Mouse (Mus musculus) neural tube, embryonic 12.5 days (tissue): ENCODE measurements around the gene Vhl. TPM values are rescaled to one million over a fixed set of nuclear protein-coding genes. Genes with fewer than 3 reads are reported as not detected.
A peak's percentile ranks its signal among the peaks of the same experiment; 100 is the strongest.

Experiments used
- ATAC-seq: fragments of 200-750 bp; cut with Nextera tagmentation; 2 replicates; pipeline ENCODE4 v1.8.0; 2017; ENCODE audit warnings: low read depth, mild to moderate bottlenecking, moderate TSS enrichment, moderate library complexity; ENCODE audit not compliant: low FRiP score
- H3K27ac ChIP-seq: fragments of 300-500 bp; sonication (generic); 2 replicates; pipeline ENCODE4 v1.5.1; 2016
- H3K27me3 ChIP-seq: fragments of 300-500 bp; sonication (generic); replicated peaks from 2 replicates; pipeline ENCODE4 v1.6.1; 2016; ENCODE audit warnings: mild to moderate bottlenecking
- H3K36me3 ChIP-seq: fragments of 300-500 bp; sonication (generic); 2 replicates; pipeline ENCODE4 v1.6.1; 2016; ENCODE audit warnings: mild to moderate bottlenecking
- H3K4me1 ChIP-seq: fragments of 300-500 bp; sonication (generic); 2 replicates; pipeline ENCODE4 v1.6.1; 2016
- H3K4me2 ChIP-seq: fragments of 300-500 bp; sonication (generic); replicated peaks from 2 replicates; pipeline ENCODE4 v1.6.1; 2016; ENCODE audit warnings: mild to moderate bottlenecking
- H3K4me3 ChIP-seq: fragments of 300-500 bp; sonication (generic); 2 replicates; pipeline ENCODE4 v1.5.1; 2016
- H3K9ac ChIP-seq: fragments of 300-500 bp; sonication (generic); 2 replicates; pipeline ENCODE4 v1.6.1; 2016; ENCODE audit warnings: mild to moderate bottlenecking
- H3K9me3 ChIP-seq: fragments of 300-500 bp; sonication (generic); 2 replicates; pipeline ENCODE4 v1.6.1; 2016; ENCODE audit warnings: mild to moderate bottlenecking
- whole genome bisulfite sequencing: fragments of 180-500 bp; shearing (Covaris S2); methylation state at CpG from one replicate; pipeline ENCODE4 v1.1.7; 2016; 5-methylcytosine and 5-hydroxymethylcytosine counted together
- polyA plus RNA-seq: library from polyadenylated mRNA; unstranded; fragments of >200 nt; fragmentation: Nextera tagmentation; extraction: Ambion mirVana; gene quantifications from 2 replicates; pipeline ENCODE4 v1.2.1, GENCODE M21; 2016

The Vhl gene
- polyA plus RNA-seq, 1 experiment from 2014 or later, result 64.8 TPM

GRCm38 (mm10) chr6:113638302-113639040 is 14.7 kb downstream of the Vhl start, which contains the start of gene Irak2:
TSS of gene Irak2 (plus strand) at chr6:113638467.
- Histone ChIP-seq H3K27me3 (no peaks in the 10 kb centered on the region), H3K9ac (peak within 1 kb of the TSS; percentile 48; the same call in 1 of the 2 replicates), H3K9me3 (no peaks in the 10 kb centered on the region), H3K4me2 (peak within 1 kb of the TSS; percentile 77), H3K36me3 (peaks cover 3% of the 10 kb centered on the region; the same call in 1 of the 2 replicates), H3K4me3 (peak within 1 kb of the TSS; percentile 40), H3K27ac (no peak within 1 kb of the TSS), H3K4me1 (no peaks in the 10 kb centered on the region; the same call in 1 of the 2 replicates)
- ATAC-seq, result peak; percentile 94
- WGBS, result 10% methylated on average over 37 of the region's 37 CpGs

DNA sequence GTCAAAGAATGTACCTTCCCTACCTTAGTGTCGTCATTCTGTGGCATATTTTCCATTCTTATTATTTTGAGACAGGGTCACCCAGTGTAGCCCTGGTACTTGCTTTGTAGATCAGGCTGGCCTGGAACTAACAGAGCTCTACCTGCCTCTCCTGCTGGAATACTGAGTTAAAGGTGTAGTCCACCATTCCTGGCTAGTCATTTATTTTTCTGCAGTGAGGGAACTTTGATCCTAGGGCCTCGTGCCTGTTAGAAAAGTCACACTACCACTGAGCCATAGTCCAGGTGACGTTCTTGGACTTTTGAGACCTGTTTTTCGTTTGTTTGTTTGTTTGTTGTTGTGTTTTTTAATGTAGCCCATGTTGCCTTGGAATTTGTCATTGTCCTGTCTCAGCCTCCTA is 15.4 kb downstream of the Vhl start:
- Histone ChIP-seq H3K27me3 (no peaks in the 10 kb centered on the region), H3K27ac (no peak overlapping the region), H3K9ac (no peak overlapping the region), H3K4me3 (no peak overlapping the region), H3K36me3 (no peaks in the 10 kb centered on the region), H3K4me1 (no peaks in the 10 kb centered on the region; the same call in 1 of the 2 replicates), H3K9me3 (no peaks in the 10 kb centered on the region), H3K4me2 (no peak overlapping the region)
- WGBS, result 84% methylated on average over 4 of the region's 4 CpGs
- no peak for ATAC-seq

DNA sequence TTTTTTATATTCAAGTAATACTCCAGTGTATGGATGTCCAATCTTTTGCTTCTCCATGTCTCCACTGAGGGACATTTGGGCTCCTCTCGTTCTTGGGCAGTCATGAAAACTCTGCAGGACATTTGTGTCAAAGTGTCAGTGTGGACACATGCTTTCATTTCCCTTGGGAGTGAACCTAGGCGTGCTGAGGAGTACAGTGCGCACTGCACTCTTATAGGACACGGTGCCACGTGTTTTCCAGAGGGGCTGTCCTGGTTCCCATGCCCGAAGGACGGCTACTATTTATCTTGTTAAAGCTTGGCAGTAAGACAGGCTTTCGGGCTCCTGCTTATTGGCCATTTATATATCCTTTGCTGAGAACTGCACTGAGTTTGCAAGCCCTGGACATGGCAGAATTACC is 18.8 kb downstream of the Vhl start:
- Histone ChIP-seq H3K4me2 (no peak overlapping the region), H3K9me3 (no peaks in the 10 kb centered on the region), H3K36me3 (no peaks in the 10 kb centered on the region), H3K9ac (no peak overlapping the region), H3K4me3 (no peak overlapping the region), H3K27ac (no peak overlapping the region), H3K27me3 (no peaks in the 10 kb centered on the region), H3K4me1 (no peaks in the 10 kb centered on the region; the same call in 1 of the 2 replicates)
- no peak for ATAC-seq
- WGBS, result 83% methylated on average over 8 of the region's 8 CpGs

GRCm38 (mm10) chr6:113643021-113643420 is 19.3 kb downstream of the Vhl start:
- H3K4me2 ChIP-seq, result no peak overlapping the region
- no peaks in the 10 kb centered on the region for H3K36me3 ChIP-seq
- H3K27ac ChIP-seq, result no peak overlapping the region
- H3K27me3 ChIP-seq, result no peaks in the 10 kb centered on the region
- WGBS, result 89% methylated on average over 4 of the region's 4 CpGs
- no peak for ATAC-seq
- H3K4me3 ChIP-seq, result no peak overlapping the region
- no peaks in the 10 kb centered on the region for H3K9me3 ChIP-seq
- no peaks in the 10 kb centered on the region; the same call in 1 of the 2 replicates for H3K4me1 ChIP-seq
- H3K9ac ChIP-seq, result no peak overlapping the region

DNA sequence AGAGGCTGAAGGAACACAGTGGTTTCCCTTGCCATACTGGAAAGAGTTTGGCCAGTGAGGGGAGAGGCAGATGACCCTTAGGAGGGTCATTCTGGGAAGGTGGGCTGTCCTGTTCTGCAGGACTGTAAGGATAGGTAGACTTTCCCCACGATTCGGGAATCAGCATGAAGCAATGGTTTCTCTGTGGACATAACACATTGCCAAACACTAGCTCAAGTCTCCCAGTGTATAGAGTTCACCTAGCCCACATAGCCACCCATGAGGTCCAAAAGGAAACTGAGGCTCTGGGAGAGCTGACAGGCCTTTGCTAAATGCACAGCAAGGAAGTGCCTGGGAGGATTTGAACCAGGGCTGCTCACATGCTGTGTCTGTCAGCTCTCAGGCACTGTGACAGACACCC is 20.2 kb downstream of the Vhl start:
- WGBS, result 91% methylated on average over 2 of the region's 2 CpGs
- no peaks in the 10 kb centered on the region for H3K36me3 ChIP-seq
- no peaks in the 10 kb centered on the region for H3K4me1 ChIP-seq
- ATAC-seq, result no peak
- no peak overlapping the region for H3K9ac ChIP-seq
- H3K4me2 ChIP-seq, result no peak overlapping the region
- H3K27me3 ChIP-seq, result no peaks in the 10 kb centered on the region
- H3K27ac ChIP-seq, result no peak overlapping the region
- H3K4me3 ChIP-seq, result no peak overlapping the region
- H3K9me3 ChIP-seq, result no peaks in the 10 kb centered on the region

DNA sequence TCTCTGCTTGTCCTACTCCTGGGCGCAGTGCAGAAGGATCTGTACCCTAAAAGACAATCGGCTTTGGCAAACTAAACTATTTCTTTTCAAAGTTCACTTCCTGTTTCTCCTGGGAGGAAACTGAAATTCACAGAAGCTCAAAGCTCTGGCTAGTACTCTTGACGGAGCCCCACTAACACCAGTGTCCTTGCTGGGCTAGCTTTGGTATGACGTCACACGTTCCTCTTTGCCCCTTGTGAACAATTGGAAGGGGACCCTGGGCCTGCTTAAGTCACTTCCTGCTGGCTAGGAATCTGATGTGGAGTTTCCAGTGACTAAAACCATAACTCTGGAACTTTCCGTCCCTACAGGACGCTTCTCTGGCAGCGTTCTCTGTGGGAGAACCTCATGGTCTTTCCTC is 21.0 kb downstream of the Vhl start:
- no peak overlapping the region for H3K27ac ChIP-seq

GRCm38 (mm10) chr6:113649346-113650196 is 25.8 kb downstream of the Vhl start:
- no peak for ATAC-seq
- Histone ChIP-seq H3K4me3 (no peak overlapping the region), H3K36me3 (no peaks in the 10 kb centered on the region), H3K27ac (no peak overlapping the region), H3K4me1 (no peaks in the 10 kb centered on the region), H3K27me3 (no peaks in the 10 kb centered on the region), H3K4me2 (no peak overlapping the region), H3K9me3 (no peaks in the 10 kb centered on the region), H3K9ac (no peak overlapping the region)
- 87% methylated on average over 7 of the region's 7 CpGs for WGBS

More for the DNA sequence above, 21.0 kb downstream of the Vhl start:
- Histone ChIP-seq H3K9ac (no peak overlapping the region), H3K4me3 (no peak overlapping the region), H3K9me3 (no peaks in the 10 kb centered on the region), H3K4me2 (no peak overlapping the region), H3K36me3 (no peaks in the 10 kb centered on the region), H3K27me3 (no peaks in the 10 kb centered on the region), H3K4me1 (no peaks in the 10 kb centered on the region)
- ATAC-seq, result no peak
- 84% methylated on average over 8 of the region's 8 CpGs for WGBS

DNA sequence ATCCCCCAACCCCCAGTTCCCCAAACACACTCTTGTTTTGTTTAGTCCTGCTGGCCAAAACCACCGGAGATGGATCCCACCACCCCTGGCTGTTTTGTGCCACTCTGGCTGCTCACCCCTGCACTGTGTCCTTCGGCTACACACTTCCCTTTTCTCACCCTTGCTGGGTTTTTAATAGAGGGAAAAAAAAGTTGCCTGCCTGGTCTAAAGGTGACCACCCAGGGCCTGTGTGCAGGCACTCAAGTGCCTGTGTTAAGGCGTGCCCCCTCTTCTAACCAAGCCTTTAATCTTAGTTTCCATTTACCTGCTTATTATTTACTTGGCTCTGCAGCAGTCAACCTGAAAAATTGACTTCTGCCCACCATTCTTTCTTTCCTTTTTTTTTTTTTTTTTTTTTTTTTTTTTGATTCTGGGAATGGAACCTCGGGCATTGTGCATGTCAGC is 26.5 kb downstream of the Vhl start:
- H3K9me3 ChIP-seq, result no peaks in the 10 kb centered on the region
- no peak overlapping the region for H3K4me3 ChIP-seq
- no peak overlapping the region for H3K4me2 ChIP-seq
- H3K9ac ChIP-seq, result no peak overlapping the region
- no peak overlapping the region for H3K27ac ChIP-seq
- WGBS, result 78% methylated on average over 4 of the region's 4 CpGs
- no peaks in the 10 kb centered on the region for H3K36me3 ChIP-seq
- no peak for ATAC-seq
- H3K27me3 ChIP-seq, result no peaks in the 10 kb centered on the region
- H3K4me1 ChIP-seq, result no peaks in the 10 kb centered on the region

DNA sequence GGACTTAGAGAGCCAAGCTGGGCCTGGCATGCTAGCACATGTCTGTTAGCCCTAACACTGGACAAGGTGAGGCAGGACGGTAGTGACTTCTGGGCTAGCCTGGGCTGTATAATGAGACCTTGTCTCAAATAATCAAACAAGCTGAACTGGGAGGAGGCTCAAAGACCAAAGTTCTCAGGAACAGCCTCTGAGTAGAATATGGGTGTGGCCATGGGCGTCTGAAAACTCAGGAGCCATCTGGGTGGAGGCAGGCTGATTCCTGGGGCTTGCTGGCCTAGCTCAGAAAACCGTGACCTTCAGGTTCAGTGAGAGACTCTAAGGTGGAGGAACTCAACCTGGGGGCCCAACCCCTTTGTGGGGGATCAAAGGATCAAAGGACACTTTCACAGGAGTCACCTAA is 27.9 kb downstream of the Vhl start:
- no peaks in the 10 kb centered on the region for H3K9me3 ChIP-seq
- H3K27ac ChIP-seq, result no peak overlapping the region
- H3K9ac ChIP-seq, result no peak overlapping the region
- H3K27me3 ChIP-seq, result no peaks in the 10 kb centered on the region
- H3K36me3 ChIP-seq, result no peaks in the 10 kb centered on the region
- ATAC-seq, result no peak
- no peak overlapping the region for H3K4me3 ChIP-seq
- 80% methylated on average over 3 of the region's 3 CpGs for WGBS
- no peak overlapping the region for H3K4me2 ChIP-seq
- H3K4me1 ChIP-seq, result no peaks in the 10 kb centered on the region

GRCm38 (mm10) chr6:113653551-113653950 is 29.8 kb downstream of the Vhl start:
- Histone ChIP-seq H3K36me3 (no peaks in the 10 kb centered on the region), H3K4me2 (no peak overlapping the region), H3K27me3 (no peaks in the 10 kb centered on the region), H3K27ac (no peak overlapping the region), H3K4me3 (no peak overlapping the region), H3K9me3 (no peaks in the 10 kb centered on the region), H3K4me1 (no peaks in the 10 kb centered on the region), H3K9ac (no peak overlapping the region)
- ATAC-seq, result no peak
- WGBS, result 87% methylated on average over 7 of the region's 7 CpGs

DNA sequence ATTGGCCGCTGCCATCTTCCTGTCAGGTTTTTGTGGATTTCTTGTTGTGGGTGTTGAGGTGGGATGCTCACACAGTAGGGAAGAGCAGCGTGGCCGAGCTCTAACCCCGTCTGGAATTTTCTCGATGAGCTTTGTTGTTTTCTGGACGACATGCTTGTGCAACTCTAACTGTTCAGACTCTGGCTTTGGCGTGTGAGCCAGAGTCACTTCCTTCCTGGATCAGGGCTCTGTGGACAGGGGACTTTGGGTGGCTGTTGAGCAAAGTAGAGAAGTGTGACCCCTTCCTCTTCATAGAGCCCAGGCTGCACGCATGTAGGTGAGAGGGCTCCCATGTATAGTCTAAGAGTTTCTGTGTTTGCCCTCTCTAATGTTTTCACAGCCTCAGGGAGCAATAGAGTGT is 30.3 kb downstream of the Vhl start:
- Histone ChIP-seq H3K4me2 (no peak overlapping the region), H3K27me3 (no peaks in the 10 kb centered on the region), H3K4me3 (no peak overlapping the region), H3K4me1 (no peaks in the 10 kb centered on the region), H3K9ac (no peak overlapping the region), H3K36me3 (no peaks in the 10 kb centered on the region), H3K27ac (no peak overlapping the region), H3K9me3 (no peaks in the 10 kb centered on the region)
- no peak for ATAC-seq
- WGBS, result 79% methylated on average over 8 of the region's 8 CpGs

DNA sequence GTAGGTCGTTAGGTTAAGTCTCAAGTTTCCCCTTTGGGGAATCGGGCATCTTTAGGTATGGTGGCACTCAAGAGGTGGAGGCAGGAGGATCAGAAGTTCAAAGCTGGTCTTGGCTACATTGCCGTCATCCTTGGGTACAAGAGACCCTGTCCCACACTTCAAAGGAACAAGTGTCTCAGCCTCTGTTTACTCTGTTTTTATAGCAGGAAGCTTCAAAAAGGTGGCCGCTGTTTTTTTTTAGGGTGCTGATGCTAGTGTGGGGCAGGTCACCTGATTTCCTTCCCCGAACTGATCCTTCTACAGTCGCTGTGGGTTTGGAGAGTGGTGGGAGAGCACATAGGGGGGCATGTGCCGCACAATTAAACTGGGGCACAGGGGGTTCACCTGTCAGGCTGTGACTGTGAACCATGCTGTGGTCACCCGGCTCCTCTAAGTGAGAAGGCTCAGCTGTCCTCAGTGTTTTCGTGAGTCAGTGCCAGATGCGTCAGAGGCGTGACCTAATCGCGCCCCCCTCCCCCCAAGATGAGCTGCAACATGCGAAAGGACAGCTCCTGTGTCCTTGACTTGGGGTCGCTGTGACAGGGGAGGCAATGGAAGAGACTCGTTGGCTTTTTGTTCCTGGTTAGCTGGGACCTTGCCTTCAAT is 31.1 kb downstream of the Vhl start:
- Histone ChIP-seq H3K36me3 (no peaks in the 10 kb centered on the region), H3K27me3 (no peaks in the 10 kb centered on the region), H3K4me3 (no peak overlapping the region), H3K9me3 (no peaks in the 10 kb centered on the region), H3K27ac (no peak overlapping the region), H3K9ac (no peak overlapping the region), H3K4me2 (no peak overlapping the region), H3K4me1 (no peaks in the 10 kb centered on the region)
- ATAC-seq, result no peak
- 75% methylated on average over 16 of the region's 16 CpGs for WGBS
